Mouse (Mus musculus) neural tube, postnatal 0 days (tissue): ENCODE measurements around the gene Olfr544. TPM values are rescaled to one million over a fixed set of nuclear protein-coding genes. Genes with fewer than 3 reads are reported as not detected.

Experiments
- polyA plus RNA-seq: library from polyadenylated mRNA; unstranded; fragments of >200 nt; fragmentation: Nextera tagmentation; extraction: Ambion mirVana; gene quantifications from 2 replicates; pipeline ENCODE4 v1.2.1, GENCODE M21; 2015

Gene Olfr544
- 0.06 TPM in 2 replicates for polyA plus RNA-seq

GRCm38 (mm10) chr7:102488161-102488560, at the start of gene Olfr544:
Gene Olfr544, minus strand, starts transcription at chr7:102488313.

GRCm38 (mm10) chr7:102534449-102534848, 46.3 kb upstream of the Olfr544 start, which contains the start of gene Olfr547:
Gene Olfr547, plus strand, starts transcription at chr7:102534749.

GRCm38 (mm10) chr7:102499473-102499872, 11.4 kb upstream of the Olfr544 start, which contains the start of gene Olfr545:
Gene Olfr545, minus strand, starts transcription at chr7:102499573.

GRCm38 (mm10) chr7:102481579-102481978, 6.5 kb downstream of the Olfr544 start, which contains the start of gene Olfr543:
Gene Olfr543, minus strand, starts transcription at chr7:102481679.

GRCm38 (mm10) chr7:102441657-102442391, 46.3 kb downstream of the Olfr544 start, which contains the start of gene Rrm1:
Gene Rrm1, plus strand, starts transcription at chr7:102441695.

Other genes with a start within 250 kb of the Olfr544 start
- 23.8 and 27.4 TPM in 2 replicates for gene Rhog, start 232.3 kb downstream of the Olfr544 start, polyA plus RNA-seq
- gene Stim1, start 220.5 kb downstream of the Olfr544 start, polyA plus RNA-seq, result 18.0 TPM in 2 replicates
- gene Rrm1, start 46.6 kb downstream of the Olfr544 start, polyA plus RNA-seq, result 23.1 and 26.0 TPM in 2 replicates
- 0.27 and 0.57 TPM in 2 replicates for gene Olfr543, start 6.6 kb downstream of the Olfr544 start, polyA plus RNA-seq
- gene Olfr545, start 11.3 kb upstream of the Olfr544 start, polyA plus RNA-seq, result 0.13 and 0.19 TPM in 2 replicates
- not detected in 2 replicates for gene Olfr547, start 46.4 kb upstream of the Olfr544 start, polyA plus RNA-seq
- not detected in 2 replicates for gene Olfr548-ps1, start 52.6 kb upstream of the Olfr544 start, polyA plus RNA-seq
- gene Olfr549, start 61.6 kb upstream of the Olfr544 start, polyA plus RNA-seq, result not detected in 2 replicates
- gene Trim21, start 77.2 kb upstream of the Olfr544 start, polyA plus RNA-seq, result 0.22 and 0.38 TPM in 2 replicates
- gene Olfr550, start 83.1 kb upstream of the Olfr544 start, polyA plus RNA-seq, result not detected in 2 replicates
- not detected in 2 replicates for gene Olfr551, start 103.6 kb upstream of the Olfr544 start, polyA plus RNA-seq
- gene Olfr552, start 109.5 kb upstream of the Olfr544 start, polyA plus RNA-seq, result not detected in 2 replicates
- gene Olfr553, start 129.9 kb upstream of the Olfr544 start, polyA plus RNA-seq, result not detected in 2 replicates
- not detected in 2 replicates for gene Olfr554, start 150.1 kb upstream of the Olfr544 start, polyA plus RNA-seq
- not detected in 2 replicates for gene Olfr555, start 170.5 kb upstream of the Olfr544 start, polyA plus RNA-seq
- gene Olfr556, start 176.6 kb upstream of the Olfr544 start, polyA plus RNA-seq, result not detected in 2 replicates
- 5.5 and 9.0 TPM in 2 replicates for gene Trim68, start 199.0 kb upstream of the Olfr544 start, polyA plus RNA-seq
- gene Olfr557, start 207.6 kb upstream of the Olfr544 start, polyA plus RNA-seq, result not detected in 2 replicates
- 0.17 and 0.25 TPM in 2 replicates for gene Olfr558, start 213.9 kb upstream of the Olfr544 start, polyA plus RNA-seq
- not detected in 2 replicates for gene Olfr33, start 230.8 kb upstream of the Olfr544 start, polyA plus RNA-seq
- gene Olfr559, start 239.2 kb upstream of the Olfr544 start, polyA plus RNA-seq, result not detected in 2 replicates